ENCODE assay signal across 10 mouse cellular contexts in the genomic region with DNA sequence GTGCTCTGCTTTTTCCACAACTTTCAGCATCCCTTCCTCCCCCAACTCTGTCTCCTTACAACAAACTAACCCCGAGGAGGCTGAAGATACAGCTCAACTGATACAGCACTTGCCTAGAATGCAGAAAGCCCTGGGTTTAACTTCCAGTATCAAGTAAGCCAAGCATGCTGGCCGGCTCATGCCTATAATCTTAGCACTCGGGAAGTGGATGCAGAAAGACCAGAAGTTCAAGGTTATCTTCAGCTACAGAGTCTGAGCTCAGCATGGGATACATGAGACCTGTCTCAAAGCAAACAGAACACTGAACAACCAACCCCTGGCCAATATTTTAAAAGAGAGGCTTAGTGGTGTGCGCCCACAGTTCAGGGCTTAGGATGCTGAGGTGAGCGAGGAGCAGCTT. TPM values are rescaled to one million over a fixed set of nuclear protein-coding genes. Genes with fewer than 3 reads are reported as not detected.
A peak's percentile ranks its signal among the peaks of the same experiment; 100 is the strongest.
DNase-seq lines count a peak whose midpoint lies in the region; ATAC-seq and TF ChIP-seq lines count a peak whose summit lies in the region.
"Had no signal": no experiment of that assay in that cellular context is flagged by ENCODE, and none has a peak within 500 bp of the region (broad histone marks: within the 10 kb centered on the region; RNA-seq: fewer than 3 reads in every experiment).

No protein-coding gene starts in this region.

- no peak for TF ChIP-seq CTCF in ES-Bruce4 (IDR thresholded peaks at IDR 0.05; ENCODE audit: low read depth, low read length)
- TF ChIP-seq CTCF in forebrain, postnatal 0 days (IDR thresholded peaks at IDR 0.05; ENCODE audit: low read depth): no peak

- H3K4me2 ChIP-seq in forebrain, postnatal 0 days (ENCODE audit: low read depth): no peak overlapping the region
- peak overlapping the region; percentile 38; the same call in 1 of the 2 replicates for H3K4me2 ChIP-seq in midbrain, embryonic 13.5 days (replicated peaks)

- H3K36me3 ChIP-seq in heart, embryonic 10.5 days: peaks cover 4% of the 10 kb centered on the region; the same call in 1 of the 2 replicates
- H3K36me3 ChIP-seq in ES-Bruce4 (ENCODE audit: control insufficient read depth, insufficient read depth, low read length, poor library complexity, severe bottlenecking): 0 out of 2 replicates have a peak, but pooled peaks cover 5% of the 10 kb centered on the region
- 0 out of 2 replicates have a peak, but pooled peaks cover 4% of the 10 kb centered on the region for H3K36me3 ChIP-seq in forebrain, postnatal 0 days (ENCODE audit: insufficient read depth)
- H3K36me3 ChIP-seq in midbrain, embryonic 13.5 days: no peaks in the 10 kb centered on the region

- peaks cover 44% of the 10 kb centered on the region for H3K4me1 ChIP-seq in heart, embryonic 10.5 days
- peaks cover 16% of the 10 kb centered on the region for H3K4me1 ChIP-seq in ES-Bruce4 (ENCODE audit: control insufficient read depth, insufficient read depth, low read length)
- peaks cover 12% of the 10 kb centered on the region; the same call in 1 of the 2 replicates for H3K4me1 ChIP-seq in forebrain, postnatal 0 days (ENCODE audit: insufficient read depth)
- peaks cover 49% of the 10 kb centered on the region for H3K4me1 ChIP-seq in midbrain, embryonic 13.5 days (replicated peaks)

- H3K27me3 ChIP-seq in heart, embryonic 10.5 days (ENCODE audit: insufficient read depth, poor library complexity, severe bottlenecking): no peaks in the 10 kb centered on the region
- H3K27me3 ChIP-seq in ES-Bruce4 (ENCODE audit: control insufficient read depth, insufficient read depth, low read length, poor library complexity, severe bottlenecking): no peaks in the 10 kb centered on the region
- H3K27me3 ChIP-seq in forebrain, postnatal 0 days (ENCODE audit: insufficient read depth, low read length): no peaks in the 10 kb centered on the region
- no peaks in the 10 kb centered on the region for H3K27me3 ChIP-seq in midbrain, embryonic 13.5 days

- H3K4me3 ChIP-seq in heart, embryonic 10.5 days: no peak overlapping the region
- H3K4me3 ChIP-seq in ES-Bruce4 (ENCODE audit: low read depth, low read length): no peak overlapping the region
- no peak overlapping the region for H3K4me3 ChIP-seq in forebrain, postnatal 0 days (ENCODE audit: low read depth, low read length)
- no peak overlapping the region for H3K4me3 ChIP-seq in midbrain, embryonic 13.5 days (replicated peaks)

- no peak for DNase-seq in heart, embryonic 10.5 days (ENCODE audit: low spot score)
- no peak for DNase-seq in heart, postnatal 10 days
- no peak for DNase-seq in forebrain, postnatal 0 days
- DNase-seq in thymus, postnatal 14 days: no peak
- no peak for DNase-seq in cerebellum, postnatal 4 days (ENCODE audit: low spot score in 2 of 2)
- no peak for DNase-seq in spleen, postnatal 10 days (ENCODE audit: low spot score in 2 of 2)

- TF ChIP-seq POLR2A in ES-Bruce4 (IDR thresholded peaks at IDR 0.05; ENCODE audit: insufficient read depth, low read length): no peak

- H3K27ac ChIP-seq in heart, embryonic 10.5 days: peak overlapping the region; percentile 77
- peak overlapping the region; percentile 96 for H3K27ac ChIP-seq in ES-Bruce4 (ENCODE audit: insufficient read depth, low read length)
- H3K27ac ChIP-seq in forebrain, postnatal 0 days (ENCODE audit: low read depth, low read length): peak overlapping the region; percentile 23; the same call in 1 of the 2 replicates
- peak overlapping the region; percentile 80 for H3K27ac ChIP-seq in midbrain, embryonic 13.5 days
- H3K27ac ChIP-seq: macrophage had no signal

- intact Hi-C loops in heart, postnatal 10 days (cut with DNase I): no loop called here

- 58% methylated on average over 5 of the region's 5 CpGs for WGBS in heart, embryonic 10.5 days
- 64% methylated on average over 5 of the region's 5 CpGs for WGBS in forebrain, postnatal 0 days
- WGBS in midbrain, embryonic 13.5 days: 44% methylated on average over 5 of the region's 5 CpGs

- H3K9ac ChIP-seq in ES-Bruce4 (ENCODE audit: low read depth, poor library complexity, severe bottlenecking): peak overlapping the region; percentile 19
- H3K9ac ChIP-seq in forebrain, postnatal 0 days: no peak overlapping the region
- H3K9ac ChIP-seq in midbrain, embryonic 13.5 days (replicated peaks): no peak overlapping the region

- no peak for ATAC-seq in forebrain, postnatal 0 days
- ATAC-seq in midbrain, embryonic 13.5 days: no peak

- H3K9me3 ChIP-seq in heart, embryonic 10.5 days: no peaks in the 10 kb centered on the region
- no peaks in the 10 kb centered on the region for H3K9me3 ChIP-seq in ES-Bruce4 (replicated peaks; ENCODE audit: control insufficient read depth, insufficient read depth, low read length, poor library complexity, severe bottlenecking)
- H3K9me3 ChIP-seq in forebrain, postnatal 0 days (ENCODE audit: low read length): no peaks in the 10 kb centered on the region
- no peaks in the 10 kb centered on the region for H3K9me3 ChIP-seq in midbrain, embryonic 13.5 days

- TF ChIP-seq EP300 in ES-Bruce4 (IDR thresholded peaks at IDR 0.05; ENCODE audit: insufficient read depth, low read depth, low read length): no peak

RNA-seq across cellular contexts. Expression of a gene that starts 44.5 kb away (rescaled TPM):
- 53.2 and 54.4 TPM in 2 replicates for polyA plus RNA-seq in heart, embryonic 10.5 days (2016; fragmentation: Nextera tagmentation; extraction: Ambion mirVana)
- 10 to 100 TPM; 48.0 to 54.2 TPM for total RNA-seq in heart, postnatal 10 days (2021)
- polyA plus RNA-seq in ES-Bruce4 (2011; ENCODE audit: insufficient read depth, insufficient read length, low read depth, missing spikeins): 59.8 and 64.6 TPM in 2 replicates
- total RNA-seq in forebrain, postnatal 0 days (2014; rRNA removed): 53.4 and 60.3 TPM in 2 replicates
- polyA plus RNA-seq in forebrain, postnatal 0 days (2015; fragmentation: Nextera tagmentation; extraction: Ambion mirVana): 43.4 and 47.0 TPM in 2 replicates
- polyA plus RNA-seq in midbrain, embryonic 13.5 days (2015; fragmentation: Nextera tagmentation; extraction: Ambion mirVana): 48.7 and 55.0 TPM in 2 replicates
- total RNA-seq: common myeloid progenitor, adult 5-6 weeks had no signal

Comparison
In these comparisons a context has a peak if more than half of its experiments do, and no peak if none do; other contexts are left out.
1. H3K27ac ChIP-seq: peak in every context shown above with its lines; median percentile 96 in ES-Bruce4; 80 in midbrain, embryonic 13.5 days; 77 in heart, embryonic 10.5 days; 23 in forebrain, postnatal 0 days.